Mouse (Mus musculus) spleen, postnatal 10 days (tissue): Measurements from ENCODE around the gene Pdp2.
A peak's percentile ranks its signal among the peaks of the same experiment; 100 is the strongest.

Experiments
- DNase-seq, 2 experiments: peaks; one replicate each; pipeline ENCODE4 v3.0.0; 2021 to 2022; ENCODE audit warnings: low spot score in 2 of 2

Gene Pdp2

DNA sequence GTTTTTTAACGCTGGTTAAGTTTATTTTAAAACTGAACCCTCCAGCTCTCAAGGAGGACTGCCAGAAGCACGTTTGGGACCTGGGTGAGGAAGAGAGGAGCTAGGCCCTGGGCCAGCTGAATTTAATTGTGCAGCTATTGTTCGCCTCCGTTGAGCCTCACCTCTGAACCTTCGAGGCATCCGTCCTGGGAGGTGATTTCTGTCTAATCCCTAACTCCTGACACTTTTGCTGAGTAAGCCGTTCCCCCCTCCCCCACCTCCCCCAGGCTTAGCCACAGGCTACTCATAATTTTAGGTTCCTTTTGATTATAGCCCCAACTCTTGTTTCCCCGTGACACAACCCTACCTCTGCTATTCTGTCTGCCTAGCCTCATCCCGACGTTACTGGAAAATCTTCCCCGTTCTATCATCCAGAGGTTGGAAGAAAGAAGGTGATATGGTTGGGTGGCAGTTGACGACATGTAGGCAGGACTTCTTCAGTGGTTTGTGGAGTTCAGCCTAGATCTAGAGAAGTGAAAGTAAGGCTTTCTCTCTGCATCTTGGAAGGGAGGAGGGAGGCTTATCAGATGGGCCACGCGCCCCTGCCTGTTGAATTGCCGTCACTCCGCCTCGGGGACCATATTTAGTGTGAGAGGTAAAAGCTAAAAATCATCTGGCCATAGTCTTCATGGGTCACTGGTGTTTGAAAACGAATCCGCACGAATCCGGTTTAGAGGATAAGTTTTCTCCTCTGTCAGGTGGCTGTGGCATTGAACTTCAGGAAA, 4.7 kb downstream of the Pdp2 start:
- peak in 1 of 2 experiments; percentile 37 for DNase-seq

DNA sequence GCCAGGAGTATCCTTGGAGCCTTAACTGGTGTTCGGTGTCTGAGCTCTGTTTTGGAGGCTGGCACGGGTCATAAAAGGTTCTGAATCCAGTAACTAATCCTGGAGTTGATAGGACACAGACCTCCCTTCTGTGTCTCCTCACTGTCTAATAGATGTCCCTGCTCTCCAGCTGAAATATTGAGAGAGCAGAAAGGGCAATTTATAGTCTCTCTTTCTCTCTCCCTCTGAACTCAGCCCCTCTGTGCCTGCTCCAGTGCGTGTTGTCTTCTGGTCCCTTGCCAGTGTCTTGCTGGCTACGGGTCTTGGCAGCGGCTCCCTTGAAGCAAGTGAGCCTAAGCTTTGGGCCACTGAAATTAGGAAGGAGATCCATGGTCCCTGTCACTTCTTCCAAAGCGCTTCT, 6.4 kb downstream of the Pdp2 start:
- DNase-seq, result no peak

DNA sequence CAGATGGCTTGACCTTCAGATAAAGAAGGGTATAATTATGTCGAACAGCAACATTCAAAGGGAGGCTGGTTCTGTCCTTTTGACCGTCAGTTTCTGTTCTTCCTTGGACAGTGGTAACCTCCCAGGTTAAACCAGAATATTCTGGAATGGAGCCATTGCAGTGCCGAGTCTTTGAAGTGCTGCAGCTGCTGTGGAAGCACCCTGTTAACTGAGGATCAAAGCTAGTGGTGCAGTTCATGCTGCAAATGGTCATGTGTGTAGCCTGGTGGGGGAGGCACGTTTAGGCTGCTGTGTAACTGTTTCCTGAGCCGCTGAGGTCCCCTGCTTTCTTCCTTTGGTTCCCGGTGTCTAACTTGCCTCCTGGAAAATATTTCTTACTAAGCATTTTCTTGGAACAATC, 7.2 kb downstream of the Pdp2 start:
- DNase-seq, result no peak

DNA sequence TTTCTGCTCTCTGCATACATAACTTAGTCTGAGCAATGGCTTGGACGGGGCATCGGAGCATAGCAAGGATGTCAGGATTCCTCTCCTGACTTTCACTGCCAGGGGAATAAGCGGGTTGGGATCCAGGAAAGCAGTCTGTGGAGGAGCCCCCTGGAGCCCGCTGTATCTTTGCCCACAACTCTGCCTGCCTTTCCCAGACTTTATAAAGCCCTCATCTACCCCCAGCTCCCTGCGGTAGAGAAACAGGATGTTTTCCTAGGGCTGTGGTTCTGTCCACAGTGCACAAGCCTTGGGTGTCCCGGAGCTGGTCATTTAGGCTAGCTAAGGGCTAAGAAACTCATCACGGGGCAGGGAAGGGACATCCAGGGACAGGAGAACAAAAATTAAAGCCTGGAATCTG, 10.1 kb downstream of the Pdp2 start:
- no peak for DNase-seq

DNA sequence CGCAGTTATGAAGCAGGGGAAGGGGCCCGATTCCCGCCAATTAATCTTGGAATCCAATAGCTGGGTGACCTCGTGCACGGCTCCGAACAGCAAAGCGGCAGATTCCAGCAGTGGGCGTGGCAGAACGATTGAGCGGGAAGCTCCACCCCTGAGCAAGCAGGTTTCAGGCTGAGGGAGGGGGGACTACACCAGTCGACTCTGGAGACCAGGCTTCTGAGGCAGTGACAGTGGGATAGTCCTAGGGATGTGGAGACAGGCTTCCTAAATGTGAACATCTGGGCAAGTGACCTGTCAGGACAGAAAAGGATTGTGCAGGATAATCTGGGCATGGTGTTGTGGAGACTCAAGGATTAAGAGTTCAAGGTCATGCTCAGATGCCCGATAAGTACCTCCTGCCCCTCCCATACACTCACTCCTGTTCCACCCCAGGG, 10.7 kb downstream of the Pdp2 start:
- DNase-seq, result no peak

DNA sequence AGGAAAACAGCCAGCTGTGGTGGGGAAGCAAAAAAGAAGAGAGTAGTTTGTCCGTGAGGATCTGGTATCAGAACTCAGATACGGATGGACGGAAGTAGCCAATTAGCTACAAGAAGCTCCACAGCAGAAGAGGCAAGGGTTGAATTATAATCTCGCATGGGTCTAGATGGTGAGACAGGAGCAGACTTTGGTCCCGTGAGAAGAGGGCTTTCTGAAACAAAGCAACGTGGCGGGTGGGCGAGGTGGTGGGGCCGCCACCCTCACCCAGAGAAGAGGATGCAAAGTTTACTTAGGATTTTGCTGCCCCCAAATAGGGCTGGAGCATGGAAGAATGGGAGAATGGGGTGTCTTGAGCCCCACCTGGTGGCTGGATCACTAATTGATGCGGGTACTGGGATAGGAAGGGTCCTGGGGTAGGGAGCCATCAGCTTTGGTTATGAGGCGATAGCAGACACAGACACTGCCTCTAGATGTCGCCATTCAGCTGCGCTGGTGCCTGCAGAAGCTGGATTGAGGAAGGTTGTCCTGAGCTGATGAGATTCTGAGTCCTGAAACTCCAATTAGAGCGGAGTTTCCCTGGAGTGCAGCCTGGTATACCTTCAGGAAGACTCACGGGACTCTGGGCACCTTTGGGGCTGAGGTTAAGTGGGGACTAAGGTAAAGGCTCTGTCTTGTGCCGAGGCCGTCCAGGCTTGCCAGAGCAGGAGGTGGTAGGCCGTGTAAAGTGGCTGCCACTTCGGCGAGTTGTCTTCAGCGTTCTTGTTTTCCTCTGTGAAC, 11.4 kb downstream of the Pdp2 start:
- peak; percentile 34 to 78 for DNase-seq

DNA sequence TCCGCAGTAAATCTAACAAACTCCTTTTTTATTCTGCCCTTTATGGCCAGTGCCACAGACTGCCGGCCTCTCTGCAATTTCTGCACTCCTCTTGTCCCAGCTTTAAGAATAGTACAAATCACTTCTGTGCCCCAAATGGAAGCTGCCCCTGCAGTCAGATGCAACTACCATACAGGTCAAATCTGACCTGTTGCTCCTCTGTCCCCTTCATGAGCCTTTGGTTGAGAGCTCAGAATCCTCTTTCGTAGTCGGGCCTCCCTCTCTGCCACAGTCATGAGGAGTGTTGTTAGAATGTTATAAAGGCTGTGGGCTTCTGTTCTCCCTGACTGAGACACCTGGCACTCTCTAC, 12.0 kb downstream of the Pdp2 start:
- DNase-seq, result no peak

DNA sequence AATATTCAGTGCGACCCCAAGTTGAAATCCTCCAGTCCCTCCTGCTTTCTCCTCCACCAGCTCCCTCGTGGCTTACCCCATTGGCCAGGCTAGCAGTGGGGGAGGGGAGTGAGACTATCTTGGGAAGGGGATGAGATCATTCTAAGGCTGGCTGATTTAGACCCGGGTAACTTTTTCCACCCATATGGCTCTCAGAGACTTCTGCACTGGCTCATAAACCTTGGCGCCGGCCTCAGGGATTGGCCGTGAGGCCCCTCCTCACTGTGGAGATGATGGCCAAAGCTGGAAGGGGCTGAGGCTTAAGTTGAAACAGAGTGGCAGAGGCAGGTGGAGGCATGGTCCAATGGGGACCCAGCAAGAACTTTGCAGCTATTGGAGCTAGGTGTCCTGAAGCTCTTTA, 15.1 kb downstream of the Pdp2 start:
- DNase-seq, result no peak

DNA sequence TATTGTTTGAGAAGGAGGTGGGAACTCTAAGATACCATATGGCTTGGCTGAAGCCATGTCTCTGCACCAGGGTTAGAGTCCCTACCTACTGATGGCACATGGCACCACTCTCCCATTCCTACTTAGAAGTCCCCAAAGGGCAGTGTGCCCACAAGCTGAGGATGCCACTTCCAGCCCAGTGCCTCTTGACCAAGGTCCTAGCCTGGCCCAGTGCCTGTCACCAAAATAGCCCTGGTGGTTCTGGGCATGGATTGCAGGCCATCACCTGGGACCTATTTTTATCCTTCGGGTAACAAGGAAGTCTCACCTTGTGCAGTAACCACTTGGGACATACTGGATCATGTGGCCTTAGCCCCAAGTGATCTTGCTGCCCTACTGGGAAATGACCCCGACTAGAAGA, 16.7 kb downstream of the Pdp2 start:
- no peak for DNase-seq

DNA sequence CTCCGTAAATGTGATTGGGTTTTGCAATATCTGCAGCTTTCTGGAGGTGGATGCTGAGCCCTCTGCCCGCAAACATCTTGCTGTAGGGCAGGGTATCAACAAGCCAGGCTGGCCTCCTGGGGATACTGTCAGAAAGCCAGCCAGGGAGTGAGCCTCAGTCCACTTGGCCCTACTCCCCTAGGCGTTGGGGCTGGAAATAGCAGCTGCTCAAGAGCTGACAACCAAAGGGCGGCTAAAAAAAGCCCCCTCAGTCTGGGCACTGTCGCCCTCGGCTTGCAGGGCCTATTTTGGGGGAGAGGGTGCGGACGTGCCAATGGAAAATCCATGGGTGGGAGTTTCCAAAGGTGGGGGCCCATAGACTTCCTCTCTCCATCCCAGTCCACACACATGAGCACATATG, 18.0 kb downstream of the Pdp2 start:
- no peak for DNase-seq

DNA sequence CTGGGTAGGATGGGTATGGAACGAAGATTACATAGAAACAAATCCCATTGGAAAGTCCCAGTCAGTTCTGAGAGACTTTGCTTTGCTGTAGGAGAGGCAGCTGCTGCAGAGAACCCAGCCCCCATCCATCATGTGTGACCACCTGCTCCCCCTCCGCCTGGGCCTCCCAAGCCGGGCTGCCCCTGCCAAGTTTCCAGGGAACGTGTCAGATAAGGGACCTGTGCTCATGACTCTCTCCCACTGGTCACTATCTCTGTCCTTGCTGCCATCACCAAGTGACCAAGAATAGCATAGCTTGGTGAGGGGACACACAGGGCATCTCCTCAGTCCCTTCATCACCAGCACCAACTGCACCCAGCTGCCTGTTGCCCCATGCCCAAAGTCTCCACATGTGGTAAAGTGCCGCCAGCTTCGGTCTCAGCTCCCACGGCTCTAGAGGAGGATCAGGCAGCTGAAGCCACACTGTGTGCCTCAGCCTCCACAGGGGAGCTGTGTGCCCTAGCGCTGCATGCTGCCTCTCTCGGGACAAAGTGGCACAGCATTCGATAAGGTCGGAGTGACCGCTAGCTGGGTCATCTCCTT, 19.0 kb downstream of the Pdp2 start:
- DNase-seq, result no peak

DNA sequence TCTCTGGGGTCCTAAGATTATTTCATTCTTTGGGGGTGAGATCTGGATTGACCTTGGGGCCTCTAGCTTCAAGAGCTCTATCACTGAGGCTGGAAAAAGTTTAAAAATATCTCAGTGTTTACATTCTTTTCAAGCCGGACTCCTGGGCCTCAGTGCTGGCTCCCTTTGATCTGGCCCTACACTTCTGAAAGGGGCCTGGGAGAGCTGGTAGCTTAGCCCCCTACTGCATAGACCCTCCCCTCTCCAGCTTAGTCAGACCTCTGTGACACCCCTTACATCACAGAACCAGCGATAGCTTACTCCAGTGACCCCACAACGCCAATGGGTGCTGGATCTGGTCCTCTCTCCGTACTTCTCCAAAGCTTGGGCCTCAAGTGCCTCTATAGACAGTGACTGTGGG, 20.4 kb downstream of the Pdp2 start:
- DNase-seq, result no peak

DNA sequence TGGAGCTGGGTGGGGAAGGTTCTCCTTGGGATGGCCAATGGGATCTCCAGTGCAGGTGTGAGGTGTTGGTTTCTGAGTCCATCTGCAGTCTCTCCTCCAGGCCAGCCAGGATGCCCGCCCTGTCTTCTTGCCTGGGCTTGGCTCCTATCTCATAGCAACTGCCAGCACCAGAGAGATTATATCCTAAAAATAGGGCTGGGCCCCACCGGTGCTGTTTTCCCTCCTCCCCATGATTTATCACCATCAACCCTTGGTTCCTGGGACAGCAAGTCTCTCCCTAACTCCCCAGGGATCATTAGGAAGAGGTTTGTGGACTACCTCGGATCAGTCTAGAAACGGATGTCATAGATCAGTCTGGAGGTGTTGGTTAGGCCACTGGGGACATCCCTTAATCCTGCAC, 21.9 kb downstream of the Pdp2 start:
- DNase-seq, result no peak

DNA sequence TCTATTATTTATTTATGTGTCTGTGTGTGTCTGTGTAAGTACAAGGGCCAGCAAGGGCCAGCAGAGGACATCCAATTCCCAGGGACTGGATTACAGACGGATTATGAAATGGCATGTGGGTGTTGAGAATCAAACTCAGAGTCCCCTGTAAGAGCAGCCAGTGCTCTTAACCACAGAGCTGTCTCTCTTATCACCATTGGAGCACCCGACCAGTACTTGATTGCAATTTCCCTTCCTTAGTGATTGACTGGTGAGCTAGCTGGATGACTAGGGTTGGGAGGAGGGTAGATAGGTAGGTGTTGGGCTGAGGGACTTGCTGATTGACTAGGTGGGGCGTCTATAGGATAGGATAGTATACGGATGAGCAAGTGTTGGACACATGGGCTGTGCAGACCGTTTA, 29.5 kb downstream of the Pdp2 start:
- no peak for DNase-seq

DNA sequence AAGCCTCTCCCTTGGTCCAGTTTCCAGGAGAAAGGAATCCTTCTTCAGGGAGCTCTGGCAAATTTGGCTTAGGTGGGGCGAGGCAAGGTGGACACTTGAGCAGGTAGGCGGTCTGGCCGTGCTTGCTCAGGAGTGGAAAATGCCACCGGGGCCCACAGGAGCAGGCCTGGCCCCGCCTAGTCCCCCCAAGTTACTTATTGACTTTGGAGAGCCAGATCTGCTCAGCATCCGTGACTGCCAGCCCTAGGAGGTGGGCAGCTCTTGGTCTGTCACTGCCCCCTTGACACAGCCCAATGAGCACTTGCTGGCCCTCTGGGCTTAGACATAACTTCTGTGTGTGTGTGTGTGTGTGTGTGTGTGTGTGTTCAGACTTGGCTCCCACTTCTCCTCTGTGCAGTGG, 32.9 kb downstream of the Pdp2 start, which contains the start of gene Cdh16:
Cdh16 (minus strand) TSS at position 236 of the 400 bp plus-strand sequence.
- DNase-seq, result no peak

DNA sequence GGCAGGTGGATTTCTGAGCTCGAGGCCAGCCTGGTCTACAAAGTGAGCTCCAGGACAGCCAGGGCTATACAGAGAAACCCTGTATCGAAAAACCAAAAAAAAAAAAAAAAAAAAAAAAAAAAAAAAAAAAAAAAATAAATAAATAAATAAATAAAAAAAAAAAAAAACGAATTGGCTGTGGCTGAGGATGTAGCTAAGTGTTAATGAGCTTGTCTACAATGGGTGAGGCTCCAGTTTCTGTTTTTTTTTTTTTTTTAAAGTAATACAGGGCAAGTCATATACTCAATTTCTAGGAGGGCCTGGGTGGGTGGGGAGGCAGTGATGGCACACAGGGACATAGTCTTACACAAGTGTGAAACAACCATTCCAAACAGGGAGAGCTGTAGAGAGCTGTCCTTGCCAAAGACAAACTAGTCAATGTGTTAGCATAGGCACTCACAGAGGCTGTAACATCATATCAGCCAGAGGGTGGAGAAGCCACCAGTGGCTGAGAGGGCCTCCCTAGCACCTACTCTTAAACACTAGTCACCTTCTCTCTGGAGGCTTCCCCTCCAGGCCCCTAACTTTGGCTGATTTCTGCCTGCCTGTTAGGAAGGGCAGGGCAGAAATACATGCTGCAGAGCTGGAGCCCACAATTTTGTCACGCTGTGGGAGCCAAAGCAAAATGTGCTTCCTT, 36.0 kb downstream of the Pdp2 start:
- no peak for DNase-seq

DNA sequence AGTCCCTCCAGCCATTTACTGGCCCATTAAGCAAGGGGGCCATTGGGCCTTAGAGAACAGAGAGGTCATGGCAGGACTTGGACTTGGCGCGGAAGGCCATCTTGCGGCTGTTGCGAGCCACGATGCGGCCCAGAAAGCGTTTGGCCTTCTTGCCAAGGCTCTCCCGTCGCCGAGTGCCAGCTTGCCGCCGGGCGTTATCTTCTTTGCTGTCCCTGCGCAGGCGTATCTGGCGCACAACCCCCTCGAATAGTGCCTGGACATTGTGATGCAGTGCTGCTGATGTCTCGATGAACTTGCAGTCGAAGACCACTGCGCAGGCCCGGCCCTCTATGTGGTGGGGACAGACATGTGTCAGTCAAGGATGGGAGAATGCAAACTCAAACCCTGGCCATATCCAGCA, 37.2 kb downstream of the Pdp2 start:
- no peak for DNase-seq

DNA sequence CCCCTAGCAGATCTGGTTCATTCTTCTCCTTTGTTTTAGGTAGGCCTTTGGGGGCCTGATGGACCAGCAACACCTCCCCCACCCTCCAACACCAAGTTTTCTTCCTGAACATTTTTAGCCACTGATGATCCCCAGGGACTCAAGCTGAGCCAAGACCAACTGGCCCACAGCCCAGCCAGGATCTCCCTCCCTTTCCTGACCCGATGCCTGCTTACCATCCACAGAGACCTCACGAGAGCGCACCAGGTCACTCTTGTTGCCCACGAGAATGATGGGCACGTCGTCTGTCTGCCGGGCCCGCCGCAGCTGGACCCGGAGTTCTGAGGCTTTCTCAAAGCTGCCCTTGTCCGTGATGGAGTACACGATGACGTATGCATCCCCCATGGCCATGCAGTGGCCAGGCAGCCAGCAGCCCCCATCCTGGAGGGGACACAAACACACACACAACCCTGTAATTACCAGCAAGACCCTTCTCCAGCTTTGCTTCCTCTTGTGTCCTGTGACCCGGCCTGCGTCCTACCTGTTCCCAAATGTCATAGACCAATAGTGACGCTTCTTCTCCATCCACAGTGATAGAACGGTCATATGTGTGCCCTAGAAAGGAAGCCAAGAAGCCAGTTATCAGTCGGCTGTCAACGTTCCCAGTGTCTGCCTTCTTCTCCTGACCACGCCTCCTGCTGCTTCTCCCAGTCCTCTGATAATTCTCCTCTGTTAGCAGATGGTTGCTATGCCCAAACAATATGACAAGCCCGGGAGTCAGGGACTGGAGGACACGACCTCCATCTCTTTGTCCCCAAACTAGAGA, 38.3 kb downstream of the Pdp2 start:
- DNase-seq, result peak in 1 of 2 experiments; percentile 11

DNA sequence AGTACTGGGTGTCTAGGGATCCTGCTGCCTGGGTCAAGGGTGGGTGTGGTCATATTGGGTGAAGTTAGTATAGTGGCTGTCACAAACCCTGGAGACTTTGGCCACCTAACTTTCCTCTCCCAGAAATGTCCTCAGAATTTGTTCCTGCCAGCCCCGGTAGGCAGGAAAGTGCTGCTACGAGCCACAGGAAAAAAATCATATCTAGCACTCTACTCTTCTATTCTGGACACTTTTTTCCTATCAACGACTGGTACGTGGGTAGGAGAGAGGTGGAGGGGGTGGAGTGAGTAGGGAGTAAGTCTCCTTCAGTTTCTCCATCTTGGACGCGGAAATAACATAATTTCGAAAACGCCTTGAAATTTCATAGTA, 38.8 kb downstream of the Pdp2 start:
- DNase-seq, result no peak

DNA sequence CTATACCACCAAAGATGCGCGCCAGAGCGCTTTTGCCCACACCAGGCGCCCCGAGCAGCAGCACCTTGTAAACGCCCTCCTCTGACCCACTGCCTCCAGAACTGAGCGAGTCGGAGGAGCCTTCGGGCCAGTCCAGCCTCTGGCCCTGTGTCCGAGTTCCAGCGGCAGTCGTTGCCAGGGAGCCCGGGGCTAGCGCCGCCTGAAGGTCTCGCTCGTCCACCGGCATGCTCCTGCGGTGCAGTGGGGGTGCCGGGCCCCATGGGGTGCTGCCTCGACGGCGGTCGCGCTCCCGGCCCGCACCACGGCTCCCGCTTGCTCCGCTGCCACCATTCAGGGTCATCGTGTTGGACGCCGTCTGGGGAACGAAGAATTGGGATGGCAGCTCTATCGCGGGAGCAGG, 39.3 kb downstream of the Pdp2 start:
- peak in 1 of 2 experiments; percentile 42 for DNase-seq

DNA sequence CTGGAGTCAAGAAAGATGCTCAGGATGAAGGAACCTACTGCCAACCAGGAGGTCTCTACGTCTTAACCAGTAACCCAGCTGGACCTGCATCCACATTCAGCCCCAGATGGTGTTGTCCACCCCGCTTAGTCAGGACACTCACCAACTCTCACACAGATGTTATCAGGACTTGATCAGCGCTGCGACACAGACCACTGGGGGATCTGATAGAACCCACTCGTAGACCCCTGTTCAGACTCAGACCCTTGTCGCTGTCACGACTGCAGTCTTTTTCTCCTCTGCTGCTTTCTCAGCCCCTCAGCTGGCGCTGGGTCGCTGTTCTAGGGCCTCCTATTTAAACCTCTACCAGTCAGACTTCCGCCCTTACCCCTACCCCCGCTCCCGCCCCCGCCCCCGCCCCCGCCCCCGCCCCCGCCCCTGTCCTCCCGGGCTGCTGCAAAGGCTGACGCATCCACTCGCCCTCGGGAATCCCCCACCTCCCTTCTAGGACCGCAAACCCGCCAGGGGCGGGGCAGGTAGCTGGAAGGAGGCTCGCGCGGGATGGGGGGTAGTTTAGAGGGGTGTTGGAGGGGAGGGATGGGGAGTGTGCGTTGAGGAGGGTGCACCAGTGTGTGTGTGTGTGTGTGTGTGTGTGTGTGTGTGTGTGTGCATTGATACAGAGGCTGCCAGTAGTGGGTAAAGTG, 39.9 kb downstream of the Pdp2 start, which contains the start of gene Rrad:
Rrad (minus strand) TSS at position 347 of the 683 bp plus-strand sequence.
- DNase-seq, result peak; percentile 26 to 66
